Comparison of ENCODE assay signal across 8 mouse cellular contexts in the genomic region with DNA sequence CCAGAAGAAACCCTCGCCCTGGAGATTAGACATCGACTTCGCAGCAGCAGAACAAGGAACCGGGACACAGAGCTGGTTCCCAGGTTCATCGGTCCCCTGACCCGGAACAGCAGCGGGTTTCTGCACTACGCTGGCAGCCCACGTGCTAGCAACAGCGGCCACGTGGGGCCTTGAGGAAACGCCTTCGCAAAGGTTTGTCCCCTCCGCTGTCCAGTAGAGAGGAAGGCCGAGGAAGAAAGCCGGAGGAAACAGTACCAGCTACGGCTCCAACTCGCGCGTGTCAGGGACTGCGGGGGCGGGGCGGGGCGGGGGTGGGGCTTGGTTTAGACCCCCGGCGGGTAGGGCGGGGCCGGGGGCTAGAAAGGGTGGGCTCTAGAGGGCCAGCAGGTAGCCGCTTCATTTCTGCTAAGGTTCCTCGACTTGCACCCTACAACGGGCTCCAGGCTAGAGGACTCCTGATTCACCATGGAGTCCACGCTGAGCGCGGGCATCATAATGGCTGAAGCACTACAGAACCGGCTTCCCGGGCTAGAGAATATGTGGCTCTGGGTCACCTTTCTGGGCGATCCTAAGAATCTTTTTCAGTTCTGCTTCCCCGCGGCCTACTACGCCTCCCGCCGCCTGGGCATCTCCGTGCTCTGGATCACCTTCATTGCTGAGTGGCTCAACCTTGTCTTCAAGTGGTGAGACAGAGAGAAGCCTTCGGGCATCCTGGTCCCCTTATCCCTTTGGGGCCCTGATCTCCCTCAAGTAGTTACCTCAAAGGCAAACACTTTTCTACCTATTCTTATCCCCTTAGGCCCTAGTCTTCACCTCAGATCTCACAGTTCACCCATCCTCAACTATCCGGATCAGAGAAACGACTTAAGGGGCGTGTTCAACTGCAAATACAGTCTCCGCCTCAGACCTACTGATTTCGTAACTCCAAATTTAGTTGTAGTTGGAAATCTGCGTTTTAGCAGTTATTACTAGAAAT. TPM values are rescaled to one million over a fixed set of nuclear protein-coding genes. Genes with fewer than 3 reads are reported as not detected.
DNase-seq lines count a peak whose midpoint lies in the region; ATAC-seq and TF ChIP-seq lines count a peak whose summit lies in the region.

A gene (plus strand): TSS at position 160 of the 976 bp plus-strand sequence.

- H3K27ac ChIP-seq in hindbrain, embryonic 12.5 days: peak within 1 kb of the TSS; percentile 70

- TF ChIP-seq CTCF in Patski (IDR thresholded peaks at IDR 0.05): no peak

- WGBS in hindbrain, embryonic 12.5 days: 3% methylated on average over 50 of the region's 50 CpGs

- ATAC-seq in Patski: peak; percentile 48
- ATAC-seq in hindbrain, embryonic 12.5 days (ENCODE audit: low FRiP score): peak; percentile 63

- no peaks in the 10 kb centered on the region for H3K27me3 ChIP-seq in Patski
- H3K27me3 ChIP-seq in hindbrain, embryonic 12.5 days: no peaks in the 10 kb centered on the region

- H3K9ac ChIP-seq in hindbrain, embryonic 12.5 days: peak within 1 kb of the TSS; percentile 70

- H3K9me3 ChIP-seq in hindbrain, embryonic 12.5 days (replicated peaks): no peaks in the 10 kb centered on the region

- H3K36me3 ChIP-seq in hindbrain, embryonic 12.5 days: peaks cover 19% of the 10 kb centered on the region

- H3K4me3 ChIP-seq in hindbrain, embryonic 12.5 days: peak within 1 kb of the TSS; percentile 54

- CTCF ChIA-PET in Patski (lab: Charles Lee): no interaction called here

- H3K4me2 ChIP-seq in hindbrain, embryonic 12.5 days (replicated peaks): peak within 1 kb of the TSS; percentile 76

- in situ Hi-C loops in Patski (cut with MboI; ENCODE audit: low pct_unique_long_range_greater_than_20kb): loop anchor here (5.0 kb wide), 2 partner anchors 38 to 88 kb away; no protein-coding TSS in a partner anchor

- H3K4me1 ChIP-seq in hindbrain, embryonic 12.5 days: peaks cover 16% of the 10 kb centered on the region

- POLR2A ChIA-PET in Patski (lab: Charles Lee): interaction anchor here (0.8 to 1.3 kb wide), 3 partner anchors 11 to 28 kb away, joined by 3 to 5 read pairs (median 3); no protein-coding TSS in a partner anchor

- DNase-seq in Patski (ENCODE audit: low read depth, low spot score): no peak
- peak; percentile 88 to 91 for DNase-seq in cerebellum, postnatal 14 days
- peak; percentile 75 to 86 for DNase-seq in frontal cortex, postnatal 14 days (ENCODE audit: low spot score in 2 of 2)
- DNase-seq in layer of hippocampus, postnatal 14 days (ENCODE audit: low spot score in 2 of 2): peak; percentile 83 to 91
- peak; percentile 94 for DNase-seq in lung, postnatal 10 days
- DNase-seq in ovary, postnatal 14 days (ENCODE audit: low spot score): peak; percentile 81
- DNase-seq in thymus, postnatal 10 days (ENCODE audit: low spot score in 2 of 2): peak; percentile 53 to 58

RNA-seq across cellular contexts. Expression of the gene that starts here (rescaled TPM):
- polyA plus RNA-seq in Patski (2021): 110 TPM
- polyA plus RNA-seq in hindbrain, embryonic 12.5 days (2016; fragmentation: Nextera tagmentation; extraction: Ambion mirVana): 26.8 and 27.0 TPM in 2 replicates
- total RNA-seq in layer of hippocampus, postnatal 14 days (2021): 10 to 100 TPM; 49.2 to 49.5 TPM
